Mouse (Mus musculus) olfactory bulb, adult 2 months (tissue): ENCODE results near the gene Pank2.

Experiments
- CTCF ChIP-seq: fragments of 200-500 bp; IDR thresholded peaks from 2 replicates; pipeline ENCODE4 v1.5.1; 2012; ENCODE audit warnings: low read depth, mild to moderate bottlenecking, low read length, moderate library complexity; ENCODE audit not compliant: insufficient read depth
- POLR2A ChIP-seq: fragments of 200-500 bp; IDR thresholded peaks from 2 replicates; pipeline ENCODE4 v1.6.1; 2012; ENCODE audit warnings: mild to moderate bottlenecking, low read depth, low read length, moderate library complexity; ENCODE audit not compliant: insufficient read depth

DNA sequence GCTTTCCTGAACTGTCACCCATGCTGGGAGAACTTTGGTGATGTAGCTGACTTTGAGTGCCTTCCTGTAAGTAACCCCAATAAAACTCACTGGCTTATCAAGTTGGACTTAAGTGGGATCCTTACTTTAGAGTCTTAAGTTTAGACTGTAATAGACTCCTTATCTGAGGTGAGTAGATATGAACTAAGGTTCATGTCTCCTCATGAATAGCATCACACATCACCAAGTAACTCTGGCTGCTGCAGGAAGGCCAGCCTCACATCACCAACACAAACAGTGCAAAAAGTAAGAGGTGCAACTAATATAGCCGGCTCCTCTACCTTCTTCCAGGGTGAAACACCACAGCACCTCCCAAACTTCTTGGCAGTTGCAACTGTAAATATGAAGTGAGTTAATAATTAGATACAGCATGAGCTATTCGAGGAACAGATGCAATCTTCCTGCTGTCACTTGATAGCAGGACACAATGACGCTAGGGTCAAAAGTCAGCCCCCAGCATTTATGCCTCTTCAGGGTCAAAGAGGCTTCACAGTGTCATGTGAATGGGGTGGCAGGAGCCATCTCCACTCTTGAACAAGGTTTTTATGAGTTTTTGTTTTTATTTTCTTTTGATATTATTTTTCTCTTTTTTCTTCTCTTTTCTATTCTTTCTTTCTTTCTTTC is 40.3 kb upstream of the Pank2 start:
- TF ChIP-seq CTCF (no peak), POLR2A (no peak)
